Mouse (Mus musculus): ENCODE measurements around the gene Asap2. TPM values are rescaled to one million over a fixed set of nuclear protein-coding genes. Genes with fewer than 3 reads are reported as not detected.

The Asap2 gene
- polyA plus RNA-seq, 1 experiment from 2014 or later = 5.0 TPM

GRCm38 (mm10) chr12:21135651-21136461 is 145.6 kb downstream of the Asap2 start:
- Histone ChIP-seq H3K9me3 (ENCODE audit: control insufficient read depth, low read length) (no peaks in the 10 kb centered on the region), H3K4me1 (replicated peaks; ENCODE audit: control insufficient read depth, insufficient read depth) (peaks cover 12% of the 10 kb centered on the region), H3K27ac (replicated peaks) (peak overlapping the region; percentile 83), H3K4me3 (ENCODE audit: low read depth, low read length) (no peak overlapping the region), H3K27me3 (ENCODE audit: control insufficient read depth, insufficient read depth, low read length) (no peaks in the 10 kb centered on the region), H3K36me3 (ENCODE audit: control insufficient read depth, insufficient read depth, low read length) (no peaks in the 10 kb centered on the region), H3K9ac (ENCODE audit: low read length) (no peak overlapping the region), H3K4me2 (replicated peaks; ENCODE audit: low read depth) (no peak overlapping the region)
- peak; percentile 79 for ATAC-seq (ENCODE audit: low FRiP score, low TSS enrichment)
- WGBS = 37% methylated on average over 8 of the region's 8 CpGs
- DNase-seq (ENCODE audit: low spot score) = peak; percentile 84
- peak; percentile 46 for TF ChIP-seq EP300 (optimal IDR thresholded peaks at IDR 0.05)
- TF ChIP-seq CTCF (IDR thresholded peaks at IDR 0.05; ENCODE audit: low read depth) = no peak

GRCm38 (mm10) chr12:21136462-21136751 is 146.1 kb downstream of the Asap2 start:
- ATAC-seq (ENCODE audit: low FRiP score, low TSS enrichment) (peak; percentile 8; the same call in 1 of the 2 replicates), DNase-seq (ENCODE audit: low spot score) (no peak)
- Histone ChIP-seq H3K27me3 (ENCODE audit: control insufficient read depth, insufficient read depth, low read length) (no peaks in the 10 kb centered on the region), H3K27ac (replicated peaks) (peak overlapping the region; percentile 83), H3K36me3 (ENCODE audit: control insufficient read depth, insufficient read depth, low read length) (no peaks in the 10 kb centered on the region), H3K9me3 (ENCODE audit: control insufficient read depth, low read length) (no peaks in the 10 kb centered on the region), H3K4me1 (replicated peaks; ENCODE audit: control insufficient read depth, insufficient read depth) (peaks cover 12% of the 10 kb centered on the region), H3K9ac (ENCODE audit: low read length) (no peak overlapping the region), H3K4me2 (replicated peaks; ENCODE audit: low read depth) (no peak overlapping the region), H3K4me3 (ENCODE audit: low read depth, low read length) (no peak overlapping the region)
- 15% methylated on average over 2 of the region's 2 CpGs for WGBS
- no peak for TF ChIP-seq EP300 (optimal IDR thresholded peaks at IDR 0.05)

- Histone ChIP-seq H3K27me3 (ENCODE audit: control insufficient read depth, insufficient read depth, low read length) (no peaks in the 10 kb centered on the region), H3K27ac (replicated peaks) (0 out of 2 replicates have a peak overlapping the region, but pooled peaks have one; percentile 13), H3K9ac (ENCODE audit: low read length) (no peak overlapping the region), H3K4me3 (ENCODE audit: low read depth, low read length) (no peak overlapping the region), H3K4me1 (replicated peaks; ENCODE audit: control insufficient read depth, insufficient read depth) (peaks cover 8% of the 10 kb centered on the region; the same call in 1 of the 2 replicates), H3K36me3 (ENCODE audit: control insufficient read depth, insufficient read depth, low read length) (no peaks in the 10 kb centered on the region), H3K4me2 (replicated peaks; ENCODE audit: low read depth) (no peak overlapping the region), H3K9me3 (ENCODE audit: control insufficient read depth, low read length) (no peaks in the 10 kb centered on the region)
- TF ChIP-seq CTCF (IDR thresholded peaks at IDR 0.05; ENCODE audit: low read depth) (peak; percentile 44), EP300 (optimal IDR thresholded peaks at IDR 0.05) (no peak)
- DNase-seq (ENCODE audit: low spot score) (no peak), ATAC-seq (ENCODE audit: low FRiP score, low TSS enrichment) (no peak)
- 61% methylated on average over 4 of the region's 4 CpGs for WGBS
Measured at GRCm38 (mm10) chr12:21139560-21139959, 149.3 kb downstream of the Asap2 start.

GRCm38 (mm10) chr12:21140153-21140552 is 149.9 kb downstream of the Asap2 start:
- Histone ChIP-seq H3K27ac (replicated peaks) (no peak overlapping the region), H3K4me3 (ENCODE audit: low read depth, low read length) (no peak overlapping the region), H3K9ac (ENCODE audit: low read length) (no peak overlapping the region), H3K4me1 (replicated peaks; ENCODE audit: control insufficient read depth, insufficient read depth) (peaks cover 10% of the 10 kb centered on the region), H3K4me2 (replicated peaks; ENCODE audit: low read depth) (no peak overlapping the region), H3K27me3 (ENCODE audit: control insufficient read depth, insufficient read depth, low read length) (no peaks in the 10 kb centered on the region), H3K9me3 (ENCODE audit: control insufficient read depth, low read length) (no peaks in the 10 kb centered on the region), H3K36me3 (ENCODE audit: control insufficient read depth, insufficient read depth, low read length) (no peaks in the 10 kb centered on the region)
- 93% methylated on average over 14 of the region's 14 CpGs for WGBS
- no peak for DNase-seq (ENCODE audit: low spot score)
- ATAC-seq (ENCODE audit: low FRiP score, low TSS enrichment) = no peak
- TF ChIP-seq CTCF (IDR thresholded peaks at IDR 0.05; ENCODE audit: low read depth) (no peak), EP300 (optimal IDR thresholded peaks at IDR 0.05) (no peak)

GRCm38 (mm10) chr12:21140741-21141308 is 150.6 kb downstream of the Asap2 start:
- peaks cover 10% of the 10 kb centered on the region for H3K4me1 ChIP-seq (replicated peaks; ENCODE audit: control insufficient read depth, insufficient read depth)
- TF ChIP-seq EP300 (optimal IDR thresholded peaks at IDR 0.05) = no peak
- no peak for TF ChIP-seq CTCF (IDR thresholded peaks at IDR 0.05; ENCODE audit: low read depth)
- no peak overlapping the region for H3K4me2 ChIP-seq (replicated peaks; ENCODE audit: low read depth)
- no peak overlapping the region for H3K27ac ChIP-seq (replicated peaks)
- no peak for ATAC-seq (ENCODE audit: low FRiP score, low TSS enrichment)
- H3K9ac ChIP-seq (ENCODE audit: low read length) = no peak overlapping the region
- H3K9me3 ChIP-seq (ENCODE audit: control insufficient read depth, low read length) = no peaks in the 10 kb centered on the region
- H3K27me3 ChIP-seq (ENCODE audit: control insufficient read depth, insufficient read depth, low read length) = no peaks in the 10 kb centered on the region
- H3K4me3 ChIP-seq (ENCODE audit: low read depth, low read length) = no peak overlapping the region
- no peak for DNase-seq (ENCODE audit: low spot score)
- WGBS = 80% methylated on average over 6 of the region's 6 CpGs
- H3K36me3 ChIP-seq (ENCODE audit: control insufficient read depth, insufficient read depth, low read length) = no peaks in the 10 kb centered on the region

GRCm38 (mm10) chr12:21141691-21142300 is 151.5 kb downstream of the Asap2 start:
- DNase-seq (ENCODE audit: low spot score) (no peak), ATAC-seq (ENCODE audit: low FRiP score, low TSS enrichment) (no peak)
- no peaks in the 10 kb centered on the region for H3K36me3 ChIP-seq (ENCODE audit: control insufficient read depth, insufficient read depth, low read length)
- H3K4me1 ChIP-seq (replicated peaks; ENCODE audit: control insufficient read depth, insufficient read depth) = peaks cover 10% of the 10 kb centered on the region
- WGBS = 84% methylated on average over 5 of the region's 5 CpGs
- no peak overlapping the region for H3K9ac ChIP-seq (ENCODE audit: low read length)
- H3K9me3 ChIP-seq (ENCODE audit: control insufficient read depth, low read length) = no peaks in the 10 kb centered on the region
- H3K4me3 ChIP-seq (ENCODE audit: low read depth, low read length) = no peak overlapping the region
- H3K27ac ChIP-seq (replicated peaks) = no peak overlapping the region; the same call in 1 of the 2 replicates
- no peak overlapping the region for H3K4me2 ChIP-seq (replicated peaks; ENCODE audit: low read depth)
- no peaks in the 10 kb centered on the region for H3K27me3 ChIP-seq (ENCODE audit: control insufficient read depth, insufficient read depth, low read length)
- TF ChIP-seq CTCF (IDR thresholded peaks at IDR 0.05; ENCODE audit: low read depth) = no peak
- TF ChIP-seq EP300 (optimal IDR thresholded peaks at IDR 0.05) = no peak

All from stomach, postnatal 0 days (tissue).